Mouse (Mus musculus): ENCODE measurements around the gene Taco1. TPM values are rescaled to one million over a fixed set of nuclear protein-coding genes. Genes with fewer than 3 reads are reported as not detected.

Taco1 gene
- polyA plus RNA-seq, 1 experiment = 20.1 TPM

- TF ChIP-seq GATA1 (IDR thresholded peaks at IDR 0.05; ENCODE audit: low read length) = no peak
Observed at GRCm38 (mm10) chr11:106122221-106122620, 56.4 kb downstream of the Taco1 start.

- no peak for TF ChIP-seq GATA1 (IDR thresholded peaks at IDR 0.05; ENCODE audit: low read length)
Observed at GRCm38 (mm10) chr11:106122736-106123135, 56.9 kb downstream of the Taco1 start.

Other genes starting within 250 kb of the Taco1 start
- not detected in 2 replicates for gene Cyb561, start 112.7 kb upstream of the Taco1 start, polyA plus RNA-seq (2012)
- not detected in 2 replicates for gene Ace, start 98.1 kb upstream of the Taco1 start, polyA plus RNA-seq (2012)
- not detected in 2 replicates for gene Ace3, start 71.4 kb upstream of the Taco1 start, polyA plus RNA-seq (2012)
- not detected in 2 replicates for gene Kcnh6, start 57.9 kb upstream of the Taco1 start, polyA plus RNA-seq (2012)
- 37.1 and 91.6 TPM in 2 replicates for gene Dcaf7, start 29.2 kb upstream of the Taco1 start, polyA plus RNA-seq (2012)
- 3.1 and 3.5 TPM in 2 replicates for gene Map3k3, start 18.6 kb downstream of the Taco1 start, polyA plus RNA-seq (2012)
- gene Gm10840, start 94.8 kb downstream of the Taco1 start, polyA plus RNA-seq (2012) = not detected in 2 replicates
- gene Limd2, start 94.8 kb downstream of the Taco1 start, polyA plus RNA-seq (2012) = 218 and 245 TPM in 2 replicates
- 34.1 and 40.1 TPM in 2 replicates for gene Strada, start 136.1 kb downstream of the Taco1 start, polyA plus RNA-seq (2012)
- 2.1 and 3.0 TPM in 2 replicates for gene Ccdc47, start 150.3 kb downstream of the Taco1 start, polyA plus RNA-seq (2012)
- gene Ddx42, start 150.9 kb downstream of the Taco1 start, polyA plus RNA-seq (2012) = 29.6 and 36.2 TPM in 2 replicates
- gene Ftsj3, start 190.0 kb downstream of the Taco1 start, polyA plus RNA-seq (2012) = 7.3 and 23.1 TPM in 2 replicates
- 54.4 and 72.5 TPM in 2 replicates for gene Psmc5, start 190.1 kb downstream of the Taco1 start, polyA plus RNA-seq (2012)
- gene Smarcd2, start 206.9 kb downstream of the Taco1 start, polyA plus RNA-seq (2012) = 109 and 155 TPM in 2 replicates
- 0.04 TPM in 1 of 2 replicates, not detected in the other for gene Tcam1, start 210.6 kb downstream of the Taco1 start, polyA plus RNA-seq (2012)
- gene Gh, start 235.8 kb downstream of the Taco1 start, polyA plus RNA-seq (2012) = not detected in 2 replicates
- gene Cd79b, start 248.7 kb downstream of the Taco1 start, polyA plus RNA-seq (2012) = not detected in 2 replicates

Measured in G1E-ER4 (cell line).